Mouse (Mus musculus) forebrain, embryonic 11.5 days (tissue): ENCODE measurements around the gene Tiam1. TPM values are rescaled to one million over a fixed set of nuclear protein-coding genes. Genes with fewer than 3 reads are reported as not detected.

Experiments used
- ATAC-seq: fragments of 200-750 bp; cut with Nextera tagmentation; replicated peaks from 2 replicates; pipeline ENCODE4 v1.8.0; 2017; ENCODE audit warnings: moderate TSS enrichment; ENCODE audit not compliant: low FRiP score
- DNase-seq: peaks from one replicate; pipeline ENCODE4 v3.0.0-alpha.2; 2017; ENCODE audit warnings: low spot score
- H3K27ac ChIP-seq: fragments of 300-500 bp; sonication (generic); 2 replicates; pipeline ENCODE4 v1.5.1; 2014; ENCODE audit warnings: low read depth, low read length
- H3K27me3 ChIP-seq: fragments of 300-500 bp; sonication (generic); 2 replicates; pipeline ENCODE4 v1.6.1; 2014; ENCODE audit warnings: mild to moderate bottlenecking, low read length, mixed read lengths; ENCODE audit not compliant: control insufficient read depth, insufficient read depth
- H3K36me3 ChIP-seq: fragments of 300-500 bp; sonication (generic); 2 replicates; pipeline ENCODE4 v1.6.1; 2014; ENCODE audit warnings: mild to moderate bottlenecking, low read length, moderate library complexity, mixed read lengths; ENCODE audit not compliant: control insufficient read depth, insufficient read depth
- H3K4me1 ChIP-seq: fragments of 300-500 bp; sonication (generic); replicated peaks from 2 replicates; pipeline ENCODE4 v1.6.1; 2014; ENCODE audit warnings: low read length, mixed read lengths; ENCODE audit not compliant: control insufficient read depth, insufficient read depth
- H3K4me2 ChIP-seq: fragments of 300-500 bp; sonication (generic); 2 replicates; pipeline ENCODE4 v1.6.1; 2014; ENCODE audit warnings: low read depth, mild to moderate bottlenecking, low read length, moderate library complexity, mixed read lengths; ENCODE audit not compliant: severe bottlenecking
- H3K4me3 ChIP-seq: fragments of 300-500 bp; sonication (generic); 2 replicates; pipeline ENCODE4 v1.5.1; 2014; ENCODE audit warnings: low read depth, low read length
- H3K9ac ChIP-seq: fragments of 300-500 bp; sonication (generic); 2 replicates; pipeline ENCODE4 v1.6.1; 2014; ENCODE audit warnings: low read length
- H3K9me3 ChIP-seq: fragments of 300-500 bp; sonication (generic); 2 replicates; pipeline ENCODE4 v1.6.1; 2016; ENCODE audit warnings: low read length, mixed read lengths; ENCODE audit not compliant: control insufficient read depth
- WGBS: fragments of 180-500 bp; shearing (Covaris S2); extraction: QIAGEN DNeasy Blood & Tissue Kit; methylation state at CpG from one replicate; pipeline ENCODE4 v1.1.7; 2014; 5-methylcytosine and 5-hydroxymethylcytosine counted together
- polyA plus RNA-seq: library from polyadenylated mRNA; unstranded; fragments of >200 nt; fragmentation: Nextera tagmentation; extraction: Ambion mirVana; gene quantifications from 2 replicates; pipeline ENCODE4 v1.2.1, GENCODE M21; 2014

The Tiam1 gene
- polyA plus RNA-seq, 1 experiment from 2014 or later = 30.4 TPM

DNA sequence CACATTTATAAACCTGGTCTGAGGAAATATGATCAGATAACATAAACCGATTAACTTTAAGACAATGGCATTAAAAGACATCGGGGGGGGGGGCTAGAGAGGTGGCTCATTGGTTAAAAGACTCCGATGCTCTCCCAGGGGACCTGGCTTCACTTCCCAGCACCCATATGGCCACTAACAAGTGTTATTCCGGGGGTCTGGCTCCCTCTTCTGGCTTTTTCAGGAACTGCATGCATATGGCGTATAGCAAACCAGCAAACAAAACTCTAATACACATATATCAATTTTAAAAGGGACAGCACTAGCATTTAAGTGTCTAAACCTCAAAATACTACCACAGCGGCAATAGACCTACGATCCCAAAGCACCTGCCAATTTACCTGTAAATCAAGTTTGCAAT is 347.0 kb downstream of the Tiam1 start:
- Histone ChIP-seq H3K4me2 (no peak overlapping the region), H3K9me3 (no peaks in the 10 kb centered on the region), H3K4me1 (no peaks in the 10 kb centered on the region), H3K36me3 (no peaks in the 10 kb centered on the region; the same call in none of the 2 replicates), H3K4me3 (no peak overlapping the region), H3K27ac (no peak overlapping the region), H3K27me3 (no peaks in the 10 kb centered on the region), H3K9ac (no peak overlapping the region)
- ATAC-seq (no peak), DNase-seq (no peak)
- WGBS = 87% methylated on average over 7 of the region's 7 CpGs

DNA sequence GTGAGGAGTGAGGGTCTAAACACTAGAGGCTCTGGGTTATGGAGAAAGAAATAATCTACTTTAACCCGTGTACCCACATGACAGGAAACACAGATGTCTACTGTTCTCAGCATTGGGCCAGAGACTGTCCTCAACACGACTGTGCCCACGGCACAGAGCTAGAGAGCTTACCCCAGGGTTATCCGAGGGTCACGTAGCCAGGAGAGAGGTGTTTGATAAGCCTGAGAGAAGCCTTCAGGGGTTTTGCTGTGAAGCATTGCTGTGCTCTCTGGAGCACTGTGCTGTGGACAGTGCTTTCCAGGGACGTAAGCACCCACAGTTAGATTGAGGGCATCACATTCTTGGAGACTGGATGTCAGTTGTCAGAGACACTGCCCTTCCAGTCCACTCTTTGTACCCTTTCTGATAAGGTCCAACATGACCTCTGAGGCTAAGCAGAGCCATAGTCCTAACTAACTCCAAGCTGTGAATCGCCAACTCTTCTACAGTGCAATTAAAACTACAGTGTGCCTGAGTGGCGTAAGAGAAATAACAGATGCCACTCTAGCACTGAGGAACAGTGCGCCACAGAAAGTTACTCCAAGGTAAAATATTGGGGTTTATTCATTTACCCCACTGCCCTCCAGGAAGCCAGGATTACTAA is 353.7 kb downstream of the Tiam1 start:
- no peaks in the 10 kb centered on the region for H3K27me3 ChIP-seq
- H3K36me3 ChIP-seq = peaks cover 4% of the 10 kb centered on the region; the same call in 1 of the 2 replicates
- no peaks in the 10 kb centered on the region for H3K4me1 ChIP-seq
- no peak overlapping the region for H3K27ac ChIP-seq
- no peak for DNase-seq
- WGBS = 91% methylated on average over 9 of the region's 9 CpGs
- no peak overlapping the region for H3K4me2 ChIP-seq
- H3K4me3 ChIP-seq = no peak overlapping the region
- no peak overlapping the region for H3K9ac ChIP-seq
- H3K9me3 ChIP-seq = no peaks in the 10 kb centered on the region
- ATAC-seq = no peak

DNA sequence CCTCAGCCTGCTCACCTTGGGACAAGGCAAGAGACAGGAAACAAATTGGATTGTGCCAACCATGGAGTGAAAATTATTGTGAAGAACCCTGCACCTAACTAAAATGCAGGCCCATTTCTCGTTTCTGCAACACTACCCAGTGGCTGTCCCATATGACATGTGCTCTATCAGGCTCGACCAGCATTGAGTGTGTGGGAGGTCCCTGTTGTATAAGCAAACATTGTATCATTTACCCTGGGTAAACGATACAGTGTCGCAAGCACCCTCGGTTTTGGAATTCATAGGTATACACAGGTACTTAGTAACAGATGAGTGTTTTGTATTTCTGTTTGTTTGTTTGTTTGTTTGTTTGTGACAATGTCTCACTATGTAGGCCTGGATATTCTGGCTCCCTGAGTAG is 357.8 kb downstream of the Tiam1 start:
- no peak for ATAC-seq
- H3K36me3 ChIP-seq = peaks cover 4% of the 10 kb centered on the region; the same call in 1 of the 2 replicates

DNA sequence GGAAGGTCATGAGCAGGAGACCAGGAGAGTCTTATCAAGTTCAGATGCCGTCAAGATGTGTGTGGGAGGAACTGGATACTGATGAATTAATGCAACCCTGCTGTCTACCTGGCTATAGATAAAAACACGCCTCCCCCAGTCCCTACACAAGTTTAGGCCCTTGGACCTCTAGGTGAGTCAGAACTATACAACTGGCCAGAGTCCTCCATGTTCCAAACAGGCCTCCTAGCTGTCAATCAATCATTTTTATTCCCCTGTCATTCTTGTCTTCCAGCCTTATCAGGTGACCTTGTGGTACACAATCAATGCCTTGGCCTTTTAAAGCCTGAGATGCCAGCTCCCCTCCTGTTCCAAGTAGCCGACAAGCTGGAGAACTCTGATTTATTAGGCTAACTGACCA is 363.9 kb downstream of the Tiam1 start:
- DNase-seq (no peak), ATAC-seq (no peak)
- Histone ChIP-seq H3K27ac (no peak overlapping the region), H3K9me3 (no peaks in the 10 kb centered on the region), H3K4me2 (no peak overlapping the region), H3K27me3 (no peaks in the 10 kb centered on the region), H3K4me1 (no peaks in the 10 kb centered on the region), H3K4me3 (no peak overlapping the region), H3K9ac (no peak overlapping the region), H3K36me3 (no peaks in the 10 kb centered on the region)
- 83% methylated on average over 3 of the region's 3 CpGs for WGBS

More for the DNA sequence above, 357.8 kb downstream of the Tiam1 start:
- WGBS = 92% methylated on average over 5 of the region's 5 CpGs
- DNase-seq = no peak
- H3K9ac ChIP-seq = no peak overlapping the region
- no peak overlapping the region for H3K4me3 ChIP-seq
- H3K27me3 ChIP-seq = no peaks in the 10 kb centered on the region
- no peaks in the 10 kb centered on the region for H3K4me1 ChIP-seq
- no peaks in the 10 kb centered on the region for H3K9me3 ChIP-seq
- H3K27ac ChIP-seq = no peak overlapping the region
- no peak overlapping the region for H3K4me2 ChIP-seq

DNA sequence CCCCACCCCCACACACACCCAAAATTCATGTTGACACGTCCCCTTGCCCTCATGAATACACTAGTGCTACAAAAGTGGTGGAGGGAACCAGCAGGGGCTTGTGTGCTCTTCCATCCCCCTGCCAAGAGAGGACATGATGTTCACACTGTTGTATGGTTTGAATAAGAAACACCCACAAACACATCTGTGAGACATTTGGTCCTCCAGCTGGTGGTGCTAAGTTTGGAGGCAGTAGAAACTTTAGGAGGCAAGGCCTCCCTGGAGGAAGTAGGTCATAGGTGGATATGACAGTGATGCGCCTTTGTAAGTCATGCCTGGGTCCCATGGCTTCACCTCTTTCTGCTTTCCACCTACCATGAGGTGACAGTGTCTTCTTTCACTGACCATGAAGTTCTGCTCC is 366.1 kb downstream of the Tiam1 start:
- H3K4me3 ChIP-seq = no peak overlapping the region
- no peak for ATAC-seq

DNA sequence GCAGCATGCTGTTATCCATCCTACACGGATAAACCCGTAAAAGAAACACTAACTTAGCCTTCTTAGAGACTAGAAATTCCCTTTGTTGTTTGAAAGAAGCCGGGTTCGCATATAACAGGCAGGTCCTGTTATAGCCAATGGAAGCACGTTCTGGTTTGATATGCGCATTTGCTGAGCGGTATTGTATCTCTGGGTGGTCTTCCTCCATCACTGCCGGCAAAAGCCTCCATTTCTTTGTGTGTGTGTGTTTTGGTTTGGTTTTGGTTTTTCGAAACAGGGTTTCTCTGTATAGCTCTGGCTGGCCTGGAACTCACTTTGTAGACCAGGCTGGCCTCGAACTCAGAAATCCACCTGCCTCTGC is 369.0 kb downstream of the Tiam1 start:
- Histone ChIP-seq H3K4me1 (no peaks in the 10 kb centered on the region), H3K4me3 (peak overlapping the region; percentile 30; the same call in 1 of the 2 replicates), H3K27ac (no peak overlapping the region), H3K36me3 (no peaks in the 10 kb centered on the region), H3K9ac (no peak overlapping the region; the same call in 1 of the 2 replicates), H3K27me3 (no peaks in the 10 kb centered on the region), H3K4me2 (peak overlapping the region; percentile 66), H3K9me3 (peaks cover 7% of the 10 kb centered on the region; the same call in 1 of the 2 replicates)
- 32% methylated on average over 10 of the region's 10 CpGs for WGBS
- ATAC-seq (no peak), DNase-seq (no peak)

More for the DNA sequence above, 366.1 kb downstream of the Tiam1 start:
- DNase-seq = no peak
- Histone ChIP-seq H3K27ac (no peak overlapping the region), H3K27me3 (no peaks in the 10 kb centered on the region), H3K9me3 (no peaks in the 10 kb centered on the region), H3K4me2 (no peak overlapping the region), H3K9ac (no peak overlapping the region), H3K36me3 (no peaks in the 10 kb centered on the region), H3K4me1 (no peaks in the 10 kb centered on the region)
- WGBS = 83% methylated on average over 2 of the region's 2 CpGs

DNA sequence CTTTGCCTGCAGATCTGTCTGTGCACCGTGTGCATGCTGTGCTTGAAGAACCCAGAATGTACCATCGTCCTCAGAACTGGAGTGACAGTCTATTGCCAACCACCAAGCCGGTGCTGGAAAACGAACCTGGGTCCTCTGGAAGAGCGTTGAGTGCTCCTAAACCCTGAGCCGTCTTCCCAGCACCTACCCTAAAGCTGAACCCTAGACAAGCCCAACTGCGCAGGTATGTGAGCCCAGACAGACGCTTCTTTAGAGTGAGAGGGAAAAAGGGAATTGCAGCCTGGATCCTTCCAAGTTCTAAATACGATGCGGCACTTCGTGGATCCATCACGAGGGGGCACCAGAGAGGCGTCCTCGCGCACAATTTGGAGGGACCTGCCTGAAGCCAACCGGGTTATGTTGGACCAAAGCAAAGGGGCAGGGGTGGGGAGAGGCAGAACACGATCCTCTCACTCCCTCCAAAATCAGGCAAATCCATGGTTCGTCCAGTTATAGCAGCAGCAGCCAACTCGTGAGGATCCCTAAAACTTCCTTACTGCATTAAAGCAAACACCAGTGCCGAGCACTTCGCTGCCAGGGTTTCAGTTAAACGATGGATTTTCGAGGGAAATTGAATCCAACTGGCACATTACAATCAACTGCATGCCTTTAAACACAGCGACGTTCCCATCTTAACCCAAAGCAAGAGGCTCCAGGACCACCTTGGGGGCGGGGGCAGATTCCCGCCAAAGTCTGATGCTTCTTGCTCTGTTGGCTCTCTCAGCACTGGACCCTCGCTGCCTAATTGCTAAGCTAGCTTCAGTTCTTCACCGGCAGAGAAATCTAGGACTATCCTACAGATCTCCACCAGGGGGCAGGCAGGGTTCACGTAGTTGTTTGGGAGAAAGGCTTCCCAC is 369.7 kb downstream of the Tiam1 start:
- no peaks in the 10 kb centered on the region for H3K4me1 ChIP-seq
- peak overlapping the region; percentile 30 for H3K4me3 ChIP-seq
- no peaks in the 10 kb centered on the region for H3K36me3 ChIP-seq
- DNase-seq (peak; percentile 93), ATAC-seq (peak; percentile 86)
- H3K9ac ChIP-seq = peak overlapping the region; percentile 53
- no peak overlapping the region for H3K27ac ChIP-seq
- H3K27me3 ChIP-seq = no peaks in the 10 kb centered on the region
- peak overlapping the region; percentile 66 for H3K4me2 ChIP-seq
- WGBS = 14% methylated on average over 30 of the region's 30 CpGs
- H3K9me3 ChIP-seq = peaks cover 10% of the 10 kb centered on the region; the same call in 1 of the 2 replicates

DNA sequence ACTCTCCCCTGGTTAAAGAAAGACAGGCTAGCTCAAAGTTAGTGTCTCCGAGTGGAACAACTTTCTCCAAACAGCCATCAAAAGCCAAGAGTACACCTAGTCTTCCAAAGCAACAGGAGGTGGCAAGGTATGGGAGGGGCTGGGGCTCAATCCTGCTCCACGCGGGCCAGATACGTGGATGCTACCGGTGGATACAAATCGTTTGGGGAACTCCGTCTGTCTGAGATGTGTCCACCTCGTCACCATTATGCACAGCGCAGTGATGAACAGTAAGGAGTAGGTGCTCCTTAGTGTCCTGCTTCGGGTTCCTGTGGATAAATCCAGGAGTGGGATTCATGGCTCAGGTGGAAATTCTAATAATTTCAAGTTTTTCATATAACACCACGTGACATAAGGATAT is 377.6 kb downstream of the Tiam1 start:
- H3K9me3 ChIP-seq = peaks cover 10% of the 10 kb centered on the region; the same call in 1 of the 2 replicates
- 84% methylated on average over 11 of the region's 11 CpGs for WGBS
- no peak overlapping the region for H3K9ac ChIP-seq
- ATAC-seq = peak; percentile 21; the same call in 1 of the 2 replicates
- H3K36me3 ChIP-seq = no peaks in the 10 kb centered on the region
- H3K4me1 ChIP-seq = no peaks in the 10 kb centered on the region
- H3K27ac ChIP-seq = no peak overlapping the region
- no peak overlapping the region for H3K4me3 ChIP-seq
- no peaks in the 10 kb centered on the region for H3K27me3 ChIP-seq
- no peak for DNase-seq
- no peak overlapping the region for H3K4me2 ChIP-seq
